In the genomic region with DNA sequence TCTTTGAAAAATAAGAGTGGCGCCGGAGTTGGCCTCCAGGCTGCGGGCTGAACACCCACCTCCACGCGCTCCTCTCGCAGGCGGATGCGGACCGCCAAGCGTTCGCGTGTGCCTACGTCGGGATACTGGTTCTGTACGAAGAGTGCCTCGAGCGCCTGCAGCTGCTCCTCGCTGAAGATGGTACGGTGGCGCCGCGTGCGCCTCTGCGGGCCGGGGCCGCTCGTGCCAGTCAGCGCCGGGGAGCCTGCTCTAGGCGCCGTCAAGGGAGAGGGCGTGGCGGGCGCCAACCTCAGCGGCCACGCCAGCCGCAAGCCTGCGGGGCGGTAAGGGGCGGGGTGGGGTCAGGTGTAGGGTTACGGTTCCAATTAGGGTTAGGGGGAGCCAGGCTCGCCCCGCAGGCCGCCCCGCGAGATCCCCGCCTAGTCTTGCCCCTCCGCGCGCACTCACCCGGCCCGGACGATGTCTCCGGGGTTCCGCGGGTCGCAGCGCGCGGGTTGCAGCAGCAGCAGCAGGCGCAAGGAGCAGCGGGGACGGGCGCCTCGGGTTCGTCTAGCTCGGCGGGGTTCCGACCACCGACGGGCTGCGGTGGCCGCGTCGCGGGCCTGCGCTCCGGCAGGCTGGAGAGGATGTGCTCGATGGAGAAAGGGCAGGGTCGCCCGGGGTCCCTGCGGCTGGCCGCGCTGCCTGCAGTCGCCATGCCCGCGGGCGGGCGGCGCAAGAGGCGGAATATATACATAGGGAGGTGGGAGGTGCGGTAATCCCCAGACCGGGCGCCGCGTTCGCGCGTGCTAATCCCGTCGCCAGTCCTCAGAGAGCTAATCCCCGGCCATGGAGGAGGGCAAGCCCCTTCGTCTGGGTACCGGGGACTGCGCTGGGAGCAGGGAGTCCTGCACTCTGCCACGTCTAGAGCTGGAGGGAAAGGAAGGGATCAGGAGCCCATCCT, we compare ENCODE assay signal across 10 mouse cellular contexts. TPM values are rescaled to one million over a fixed set of nuclear protein-coding genes. Genes with fewer than 3 reads are reported as not detected.
A peak's percentile ranks its signal among the peaks of the same experiment; 100 is the strongest.
DNase-seq lines count a peak whose midpoint lies in the region; ATAC-seq lines count a peak whose summit lies in the region.
"Had no signal": no experiment of that assay in that cellular context is flagged by ENCODE, and none has a peak within 500 bp of the region (broad histone marks: within the 10 kb centered on the region; RNA-seq: fewer than 3 reads in every experiment).

Gene Gsc2 (minus strand): TSS at position 753 of the 943 bp plus-strand sequence.

- H3K9ac ChIP-seq in heart, embryonic 12.5 days = peak within 1 kb of the TSS; percentile 24; the same call in 1 of the 2 replicates
- H3K9ac ChIP-seq in forebrain, embryonic 12.5 days = peak within 1 kb of the TSS; percentile 49
- H3K9ac ChIP-seq in neural tube, embryonic 15.5 days (replicated peaks) = 0 out of 2 replicates have a peak within 1 kb of the TSS, but pooled peaks have one; percentile 29

- no peak for DNase-seq in heart, postnatal 10 days
- DNase-seq in ES-CJ7 (ENCODE audit: low read depth, low spot score) (peak; percentile 62), liver (peak; percentile 29)
- DNase-seq in layer of hippocampus, postnatal 25 days (ENCODE audit: extremely low spot score in 1 of 2, low spot score in 1 of 2) = no peak

- under 1% methylated on average over 106 of the region's 106 CpGs for WGBS in heart, embryonic 12.5 days
- WGBS in forebrain, embryonic 12.5 days = under 1% methylated on average over 104 of the region's 106 CpGs
- WGBS in neural tube, embryonic 15.5 days = under 1% methylated on average over 94 of the region's 106 CpGs

- ATAC-seq in heart, embryonic 12.5 days (ENCODE audit: insufficient number of reproducible peaks, low FRiP score) = no peak
- no peak for ATAC-seq in forebrain, embryonic 12.5 days (ENCODE audit: low FRiP score)
- ATAC-seq in neural tube, embryonic 15.5 days (ENCODE audit: low FRiP score) = no peak
- ATAC-seq in inflammation-experienced regulatory T-cells, adult 6 months = no peak

- peaks cover 19% of the 10 kb centered on the region for H3K4me1 ChIP-seq in heart, embryonic 12.5 days (replicated peaks)
- H3K4me1 ChIP-seq in forebrain, embryonic 12.5 days = peaks cover 20% of the 10 kb centered on the region
- peaks cover 21% of the 10 kb centered on the region for H3K4me1 ChIP-seq in neural tube, embryonic 15.5 days

- no peaks in the 10 kb centered on the region for H3K36me3 ChIP-seq in heart, embryonic 12.5 days
- H3K36me3 ChIP-seq in forebrain, embryonic 12.5 days (replicated peaks) = no peaks in the 10 kb centered on the region
- H3K36me3 ChIP-seq in neural tube, embryonic 15.5 days = no peaks in the 10 kb centered on the region

- peak within 1 kb of the TSS; percentile 64 for H3K4me2 ChIP-seq in heart, embryonic 12.5 days
- peak within 1 kb of the TSS; percentile 58 for H3K4me2 ChIP-seq in forebrain, embryonic 12.5 days
- peak within 1 kb of the TSS; percentile 56 for H3K4me2 ChIP-seq in neural tube, embryonic 15.5 days

- H3K9me3 ChIP-seq in heart, embryonic 12.5 days (replicated peaks) = 0 out of 2 replicates have a peak, but pooled peaks cover 3% of the 10 kb centered on the region
- H3K9me3 ChIP-seq in forebrain, embryonic 12.5 days = no peaks in the 10 kb centered on the region
- no peaks in the 10 kb centered on the region for H3K9me3 ChIP-seq in neural tube, embryonic 15.5 days (replicated peaks)

- intact Hi-C loops in heart, postnatal 10 days (cut with DNase I) = no loop called here

- no peak within 1 kb of the TSS for H3K27ac ChIP-seq in heart, embryonic 12.5 days (ENCODE audit: poor library complexity, severe bottlenecking)
- no peak within 1 kb of the TSS for H3K27ac ChIP-seq in forebrain, embryonic 12.5 days
- H3K27ac ChIP-seq in neural tube, embryonic 15.5 days (replicated peaks) = no peak within 1 kb of the TSS

- peak within 1 kb of the TSS; percentile 43 for H3K4me3 ChIP-seq in heart, embryonic 12.5 days
- peak within 1 kb of the TSS; percentile 38 for H3K4me3 ChIP-seq in forebrain, embryonic 12.5 days (replicated peaks)
- peak within 1 kb of the TSS; percentile 30 for H3K4me3 ChIP-seq in neural tube, embryonic 15.5 days (replicated peaks)

- peaks cover 70% of the 10 kb centered on the region for H3K27me3 ChIP-seq in heart, embryonic 12.5 days (replicated peaks)
- H3K27me3 ChIP-seq in forebrain, embryonic 12.5 days = peaks cover 70% of the 10 kb centered on the region
- peaks cover 71% of the 10 kb centered on the region for H3K27me3 ChIP-seq in neural tube, embryonic 15.5 days (replicated peaks)

RNA-seq across cellular contexts. Expression of gene Gsc2, which starts in this region (rescaled TPM):
- polyA plus RNA-seq in heart, embryonic 12.5 days (2016; fragmentation: Nextera tagmentation; extraction: Ambion mirVana) = not detected in 2 replicates
- total RNA-seq in heart, postnatal 10 days (2021) = not detected
- polyA plus RNA-seq in forebrain, embryonic 12.5 days (2016; fragmentation: Nextera tagmentation; extraction: Ambion mirVana) = 0.45 TPM in 1 of 2 replicates, not detected in the other
- 0.15 TPM in 1 of 2 replicates, not detected in the other for polyA plus RNA-seq in neural tube, embryonic 15.5 days (2015; fragmentation: Nextera tagmentation; extraction: Ambion mirVana)
- polyA plus RNA-seq in inflammation-experienced regulatory T-cells, adult 6 months (2017; shearing (Covaris generic)) = not detected
- not detected for total RNA-seq in layer of hippocampus, postnatal 25 days (2021)
- total RNA-seq: left cerebral cortex, postnatal 14 days; MEL had no signal

Comparison
In these comparisons a context has a peak if more than half of its experiments do, and no peak if none do; other contexts are left out.
1. DNase-seq: peak in ES-CJ7 (single experiment) and liver (single experiment); none in heart, postnatal 10 days (0 of 2) and layer of hippocampus, postnatal 25 days (0 of 2).
2. Peak in every context shown above with its lines, with median percentiles within 50 percentile points of each other: H3K4me2 ChIP-seq, H3K4me3 ChIP-seq and H3K9ac ChIP-seq.